Mouse (Mus musculus) thymus, postnatal 36 days (tissue): ENCODE data around the gene Mfsd4b1.
A peak's percentile ranks its signal among the peaks of the same experiment; 100 is the strongest.

Experiments
- DNase-seq, 2 experiments: peaks; one replicate each; pipeline ENCODE4 v3.0.0; 2022; ENCODE audit warnings: mixed read lengths in 2 of 2

Mfsd4b1 gene

GRCm38 (mm10) chr10:40024554-40025428, at the start of gene Mfsd4b1:
Gene Mfsd4b1, minus strand, starts transcription at chr10:40025268.
- peak; percentile 68 to 78 for DNase-seq

GRCm38 (mm10) chr10:40073608-40074007, 48.5 kb upstream of the Mfsd4b1 start:
- no peak for DNase-seq

DNA sequence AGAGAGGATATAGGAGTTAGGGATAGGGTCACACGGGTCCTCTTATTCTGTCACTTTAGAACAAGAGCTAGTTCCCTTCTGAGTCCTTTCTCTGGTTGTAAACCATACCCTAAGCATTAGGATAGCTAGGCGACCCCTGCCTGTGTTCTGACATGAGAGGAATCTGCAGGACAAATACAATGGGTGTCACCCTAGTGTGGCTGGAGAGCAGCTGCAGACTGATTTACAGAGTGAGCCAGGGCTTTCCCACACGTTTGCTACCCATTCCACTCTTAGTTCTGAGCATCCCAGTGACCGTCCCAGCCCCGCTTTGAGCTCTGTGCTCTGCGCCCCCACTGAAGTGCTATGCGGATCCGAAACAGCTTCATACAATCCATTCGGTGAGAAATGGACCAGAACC, 45.6 kb upstream of the Mfsd4b1 start:
- no peak for DNase-seq

DNA sequence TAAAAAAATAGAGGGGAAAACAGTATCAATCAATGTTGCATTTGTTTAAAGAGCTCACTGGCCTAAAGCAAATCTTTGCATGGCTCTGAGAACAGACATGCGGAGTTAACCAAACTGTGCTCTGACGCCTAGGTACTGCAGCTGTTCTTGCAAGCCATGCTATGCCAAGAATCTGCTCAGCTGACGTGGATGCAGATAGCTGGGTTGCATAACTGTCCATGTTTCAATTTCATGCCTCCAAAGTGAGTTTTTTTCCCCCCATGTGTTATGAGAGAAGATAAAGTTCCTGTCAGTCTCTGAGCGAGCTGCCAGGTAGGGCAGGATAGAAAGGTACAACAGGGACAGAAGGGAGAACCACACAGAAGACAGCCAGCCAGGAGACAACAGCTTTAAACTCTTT, 44.2 kb upstream of the Mfsd4b1 start:
- DNase-seq: no peak

DNA sequence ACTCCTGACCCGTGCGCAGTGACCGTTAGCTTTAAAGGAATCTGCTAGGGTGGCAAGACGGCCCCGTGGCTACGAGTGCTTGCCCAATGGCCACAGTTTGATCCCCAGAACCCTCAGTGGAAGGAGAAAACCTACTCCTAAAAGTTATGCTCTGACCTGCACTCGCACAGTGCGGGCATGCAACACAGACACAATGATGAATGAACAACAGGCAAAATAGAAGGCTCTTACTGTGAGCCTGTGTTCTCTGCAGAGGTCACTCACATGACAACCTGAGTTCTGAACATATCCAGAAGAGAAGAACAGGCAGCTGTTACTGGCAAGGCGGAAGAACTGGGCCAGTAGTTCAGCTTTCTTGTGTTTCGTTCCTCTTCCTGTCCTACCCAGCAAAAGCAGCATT, 43.5 kb upstream of the Mfsd4b1 start:
- no peak for DNase-seq

DNA sequence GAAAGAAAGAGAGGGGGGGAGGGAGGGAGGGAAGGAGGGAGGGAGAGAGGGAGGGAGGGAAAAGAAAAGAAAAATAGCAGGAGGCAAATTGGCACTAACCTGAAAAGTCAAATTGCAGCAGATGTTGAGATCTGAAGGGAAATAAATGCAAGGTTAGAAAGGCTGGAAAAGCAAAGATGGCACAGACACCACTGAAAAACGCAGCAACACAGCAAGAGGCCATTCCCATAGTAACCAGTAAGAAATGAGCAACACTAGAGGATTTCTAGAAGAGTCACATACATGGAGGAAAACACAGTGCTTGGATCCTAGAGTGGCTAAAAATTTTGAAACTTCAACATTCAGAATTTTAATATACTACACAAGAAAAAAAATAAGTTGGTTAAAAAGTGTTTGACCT, 42.5 kb upstream of the Mfsd4b1 start:
- no peak for DNase-seq

DNA sequence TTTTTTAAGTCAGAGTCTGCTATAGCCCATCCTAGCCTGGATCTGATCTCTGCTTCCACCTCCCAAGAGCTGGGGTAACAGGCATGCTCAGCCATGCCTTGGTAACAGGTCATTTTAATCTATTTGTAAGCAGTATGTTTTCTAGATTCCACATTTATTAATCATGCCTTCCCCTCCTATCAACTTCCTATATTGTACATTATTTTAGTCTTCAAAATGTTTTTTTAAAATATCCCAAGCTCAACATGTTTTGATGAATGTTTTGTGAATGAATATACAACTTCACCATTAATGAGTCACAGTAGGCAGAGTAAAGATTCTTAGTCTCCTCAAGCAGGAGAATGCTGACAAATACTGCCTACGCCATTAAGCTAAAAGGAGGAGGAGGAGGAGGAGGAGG, 42.0 kb upstream of the Mfsd4b1 start:
- DNase-seq: no peak

DNA sequence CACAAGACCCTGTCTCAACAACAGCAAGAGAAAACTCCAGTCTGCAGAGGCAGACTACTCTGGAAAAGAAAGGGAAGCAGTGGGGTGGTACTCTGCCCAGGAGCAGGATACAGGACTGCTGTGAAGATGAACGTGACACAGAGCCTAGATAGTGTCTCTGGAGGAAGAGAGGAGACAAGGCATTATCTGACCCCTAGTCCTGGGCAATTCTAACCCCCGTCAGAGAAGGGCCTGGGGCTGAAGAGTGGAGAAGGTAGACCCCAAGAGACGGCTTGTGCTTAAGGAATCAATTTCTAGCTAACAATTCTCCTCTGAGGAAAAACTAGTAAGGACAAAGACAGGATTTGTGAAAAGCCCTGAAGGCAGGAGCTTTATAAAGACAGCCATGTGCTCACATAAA, 40.3 kb upstream of the Mfsd4b1 start:
- DNase-seq: no peak

DNA sequence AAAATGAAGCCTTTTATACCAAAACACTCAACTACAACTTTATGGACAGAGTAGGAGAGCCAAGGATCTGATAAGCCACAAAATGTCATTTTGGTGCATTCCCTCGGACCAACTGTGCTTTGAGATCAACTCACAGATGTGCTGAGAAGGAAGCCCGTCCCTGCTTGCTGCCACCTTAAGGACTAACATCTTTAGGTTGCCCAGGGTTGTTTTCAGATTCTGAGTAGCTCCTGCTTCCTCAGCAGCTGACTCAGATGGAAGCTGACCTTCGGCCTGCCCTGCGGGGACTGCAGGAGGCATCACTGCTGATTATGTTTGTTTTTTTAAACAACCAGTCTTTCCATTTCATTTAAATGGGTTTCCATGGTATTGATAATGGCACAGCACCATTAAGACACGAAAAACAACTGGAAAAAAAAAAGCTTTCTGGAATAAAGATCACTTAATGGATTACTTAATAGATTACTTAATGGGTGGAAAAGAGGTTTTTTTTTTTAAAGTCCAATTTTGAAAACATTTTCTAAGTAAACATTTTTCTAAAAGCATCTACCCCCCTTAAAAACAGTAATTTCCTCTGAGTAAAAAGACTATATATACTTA, 38.3 kb upstream of the Mfsd4b1 start:
- no peak for DNase-seq

DNA sequence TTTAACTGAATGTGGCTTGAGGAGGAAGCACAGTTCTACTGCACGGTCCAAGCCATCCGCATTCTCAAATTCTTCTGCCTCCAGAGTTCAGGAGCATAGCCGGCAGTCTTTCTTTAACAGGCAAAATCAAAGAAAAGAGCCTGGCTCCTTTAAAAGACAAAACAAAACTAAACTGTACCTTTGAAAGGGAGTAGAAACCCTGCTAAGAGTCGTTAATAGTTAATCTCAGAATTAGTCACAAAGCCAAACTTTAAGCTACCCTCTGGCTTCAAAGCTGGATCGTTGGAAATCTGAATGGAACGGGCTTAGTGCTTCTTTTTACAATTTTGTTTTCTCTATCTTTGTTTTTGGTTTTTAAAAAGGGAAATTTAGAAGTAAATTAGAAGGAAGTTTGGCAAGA, 37.7 kb upstream of the Mfsd4b1 start:
- no peak for DNase-seq

DNA sequence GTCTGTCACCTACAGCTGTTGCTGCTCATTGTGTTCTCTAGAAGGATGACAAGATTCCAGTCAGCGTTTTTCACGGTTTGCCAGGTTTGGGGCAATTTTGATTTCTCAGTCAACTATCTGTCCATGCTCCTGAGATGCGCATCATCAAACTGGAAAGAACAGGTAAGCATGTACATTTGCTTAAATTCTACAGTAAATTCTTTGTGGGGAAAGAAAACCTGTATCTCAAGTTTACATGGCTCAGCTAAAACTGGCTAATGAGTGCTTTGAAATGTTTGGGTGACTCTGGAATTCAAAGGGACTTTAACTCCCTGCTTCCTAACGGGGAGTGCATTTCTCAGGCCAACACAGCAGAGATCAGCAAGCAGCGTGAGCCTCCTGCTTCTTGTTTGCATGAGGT, 36.9 kb upstream of the Mfsd4b1 start:
- no peak for DNase-seq

GRCm38 (mm10) chr10:40058786-40059120, 33.7 kb upstream of the Mfsd4b1 start:
- DNase-seq: no peak

- DNase-seq: no peak
These were observed 33.2 kb upstream of the Mfsd4b1 start for GRCm38 (mm10) chr10:40058062-40058785.

DNA sequence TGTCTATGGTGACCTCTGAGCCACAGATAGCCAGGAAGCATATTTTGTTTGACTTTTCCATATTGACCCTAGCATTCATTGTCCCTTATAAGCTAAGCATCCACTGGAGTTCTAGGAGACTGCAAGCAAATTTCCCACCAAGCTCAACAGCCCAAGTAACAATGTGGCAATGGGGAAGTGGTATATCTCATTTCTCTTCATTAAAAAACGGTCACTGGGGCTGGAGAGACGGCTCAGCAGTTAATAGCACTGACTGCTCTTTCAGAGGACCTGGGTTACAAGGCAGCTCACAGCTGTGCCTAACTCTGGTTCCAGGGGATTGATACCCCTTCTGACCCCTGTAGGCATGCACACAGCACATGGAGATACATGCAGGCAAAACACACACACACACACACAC, 32.5 kb upstream of the Mfsd4b1 start:
- no peak for DNase-seq

DNA sequence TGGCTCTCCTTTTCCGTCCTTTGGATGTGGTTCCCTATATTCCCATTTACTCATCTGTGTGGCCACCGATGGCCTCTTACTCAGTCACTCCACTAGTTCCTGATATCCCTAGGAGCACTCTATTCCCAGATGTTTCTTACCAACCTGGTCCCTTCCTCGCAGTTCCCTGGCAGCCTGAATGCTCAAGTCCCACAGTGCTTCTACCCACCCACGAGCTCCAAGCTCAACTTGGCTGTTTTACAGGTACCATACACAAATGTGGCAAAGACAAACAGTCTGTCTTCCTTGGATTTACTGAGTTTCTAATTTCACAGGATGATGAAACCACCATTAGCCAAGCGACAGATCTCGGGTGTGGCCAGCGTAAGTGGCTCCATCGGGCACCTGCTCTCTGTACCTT, 29.4 kb upstream of the Mfsd4b1 start:
- no peak for DNase-seq

- no peak for DNase-seq
These were observed 28.8 kb upstream of the Mfsd4b1 start for GRCm38 (mm10) chr10:40053896-40054295.

GRCm38 (mm10) chr10:40053257-40053895, 28.3 kb upstream of the Mfsd4b1 start:
- DNase-seq: peak in 1 of 2 experiments; percentile 24

DNA sequence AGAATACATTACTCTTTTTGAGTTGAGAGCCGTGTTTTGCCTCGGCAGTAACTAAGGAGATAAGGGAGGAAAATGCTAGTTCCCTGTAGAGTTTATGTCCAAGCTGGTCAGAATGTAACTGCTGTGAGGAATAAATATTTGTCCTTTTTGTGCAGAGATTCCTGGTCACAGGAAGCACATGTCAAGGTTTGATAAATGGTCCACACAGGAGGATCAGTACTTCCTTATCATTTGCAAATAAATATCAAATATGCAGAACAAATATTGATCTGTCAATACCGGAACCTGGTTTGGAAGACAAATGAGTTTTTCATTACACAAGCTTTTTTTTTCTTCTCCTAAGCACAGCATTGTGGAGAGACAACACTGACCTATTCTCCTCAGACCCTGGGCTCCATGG, 26.9 kb upstream of the Mfsd4b1 start:
- no peak for DNase-seq

DNA sequence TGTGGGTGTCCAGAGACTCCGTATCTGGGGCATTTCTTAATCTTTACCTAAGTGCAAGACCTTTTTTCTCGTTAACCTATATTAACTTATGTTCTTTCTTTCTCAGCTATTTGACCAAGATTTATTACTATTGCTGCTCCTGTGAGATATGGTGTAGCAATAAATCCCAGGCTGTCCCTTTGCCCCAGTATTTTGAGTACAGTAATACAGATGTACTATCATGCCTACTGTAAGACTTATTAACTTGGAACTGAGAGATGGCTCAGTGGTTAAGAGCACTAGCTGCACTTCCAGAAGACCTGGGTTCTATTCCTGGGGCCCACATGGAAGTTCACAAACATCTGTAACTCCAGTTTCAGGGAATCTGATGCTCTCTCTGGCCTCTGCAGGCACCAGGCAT, 25.7 kb upstream of the Mfsd4b1 start:
- no peak for DNase-seq

- DNase-seq: no peak
These were observed 16.3 kb upstream of the Mfsd4b1 start for GRCm38 (mm10) chr10:40041339-40041738.

GRCm38 (mm10) chr10:40036686-40037560, 11.9 kb upstream of the Mfsd4b1 start:
- no peak for DNase-seq

DNA sequence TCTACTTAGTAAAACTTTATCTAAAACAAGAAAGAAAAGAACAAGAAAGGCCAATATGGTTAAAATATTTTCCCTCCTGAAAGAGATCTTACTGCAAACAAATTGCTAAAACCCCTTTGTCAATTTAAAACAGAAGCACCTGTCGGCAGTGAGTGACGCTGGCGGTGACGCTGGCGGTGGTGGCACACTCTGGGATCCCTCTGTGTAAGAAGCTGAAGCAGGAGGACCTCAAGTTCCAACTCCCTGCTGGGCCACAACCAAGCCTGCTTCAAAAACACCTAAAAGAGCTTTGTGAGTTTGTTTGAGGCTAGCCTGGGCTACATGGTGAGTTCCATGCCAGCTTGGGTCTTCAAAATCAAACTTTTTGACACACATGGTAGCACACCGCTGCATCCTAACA, 9.9 kb upstream of the Mfsd4b1 start:
- DNase-seq: no peak
